Mouse (Mus musculus) gastrocnemius, adult 8-10 months (tissue): ENCODE results near the gene Chmp5. TPM values are rescaled to one million over a fixed set of nuclear protein-coding genes. Genes with fewer than 3 reads are reported as not detected.

Source experiments
- DNase-seq, 2 experiments: peaks; one replicate each; pipeline ENCODE4 v3.0.0; 2022; ENCODE audit warnings: low spot score in 2 of 2
- microRNA-seq: library from miRNA; unstranded; fragments of <30 nt; microRNA quantifications from one replicate; pipeline ENCODE4 v1.2.0, GENCODE M21; 2022
- total RNA-seq, 4 experiments: library from RNA; stranded (reverse); gene quantifications; 2 replicates each; pipeline ENCODE4 v1.2.4; 2022

The Chmp5 gene
- total RNA-seq, 4 experiments from 2014 or later: 20.6 to 21.7 (median 21.3) TPM

GRCm38 (mm10) chr4:41013351-41013750 lies 65.1 kb downstream of the Chmp5 start:
- no peak for DNase-seq

Small RNA genes lying within 50 kb of the gene (microRNA-seq; reads per million reads assigned to microRNA genes)
- gene Mir3094: not detected

Other genes starting within 250 kb of the Chmp5 start
- 10 to 100 TPM; 13.3 to 18.5 (median 16.2) TPM for gene Aptx, start 245.2 kb upstream of the Chmp5 start, total RNA-seq
- 10 to 100 TPM; 24.8 to 44.0 (median 28.5) TPM for gene Dnaja1, start 226.3 kb upstream of the Chmp5 start, total RNA-seq
- 10 to 100 TPM; 28.7 to 33.9 (median 32.7) TPM for gene Smu1, start 190.5 kb upstream of the Chmp5 start, total RNA-seq
- gene B4galt1, start 94.4 kb upstream of the Chmp5 start, total RNA-seq: 10 to 100 TPM; 22.3 to 27.7 (median 23.7) TPM
- gene Spink4, start 28.4 kb upstream of the Chmp5 start, total RNA-seq: not detected
- 100 to 1,000 TPM; 229 to 241 (median 229) TPM for gene Bag1, start 113 bp upstream of the Chmp5 start, total RNA-seq
- gene Nfx1, start 22.5 kb downstream of the Chmp5 start, total RNA-seq: 10 to 100 TPM; 19.9 to 22.8 (median 22.3) TPM
- 1 to 10 TPM; 5.4 to 9.4 (median 7.2) TPM for gene Aqp7, start 99.7 kb downstream of the Chmp5 start, total RNA-seq
- not detected for gene Aqp3, start 149.8 kb downstream of the Chmp5 start, total RNA-seq
- gene Nol6, start 176.0 kb downstream of the Chmp5 start, total RNA-seq: 10 to 100 TPM; 16.4 to 20.9 (median 17.8) TPM
- 100 to 1,000 TPM; 178 to 274 (median 231) TPM for gene Ube2r2, start 187.3 kb downstream of the Chmp5 start, total RNA-seq